Mouse (Mus musculus): ENCODE results near the gene Olfr1124. TPM values are rescaled to one million over a fixed set of nuclear protein-coding genes. Genes with fewer than 3 reads are reported as not detected.
"Not testable (repeated sequence)": the region's sequence is repeated elsewhere in the genome, so short reads cannot be mapped to it uniquely, and the experiment has no call there.

Olfr1124 gene
- not detected for total RNA-seq (2021)

DNA sequence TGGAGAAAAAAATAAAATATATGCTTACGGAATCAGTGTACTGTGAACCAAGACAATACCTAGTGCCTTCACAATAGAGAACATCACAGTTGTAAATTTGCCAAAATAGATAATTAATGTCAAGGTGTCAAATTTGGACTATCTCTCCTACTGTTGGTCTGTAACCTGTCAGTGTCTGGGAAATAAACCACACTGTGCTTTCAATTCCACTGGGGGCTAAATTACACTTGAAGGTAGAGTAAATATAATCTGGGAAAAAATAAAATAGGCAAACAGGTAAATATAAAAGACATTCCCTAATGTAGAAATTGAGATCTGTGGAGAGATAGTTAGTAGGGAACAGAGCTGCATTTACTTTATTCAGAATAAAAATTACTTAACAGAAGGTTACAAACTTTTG is at the start of gene Olfr1124:
Gene Olfr1124, plus strand, starts transcription at position 301 of the 400 bp plus-strand sequence.
- intact Hi-C loops (cut with DNase I), result no loop called here

DNA sequence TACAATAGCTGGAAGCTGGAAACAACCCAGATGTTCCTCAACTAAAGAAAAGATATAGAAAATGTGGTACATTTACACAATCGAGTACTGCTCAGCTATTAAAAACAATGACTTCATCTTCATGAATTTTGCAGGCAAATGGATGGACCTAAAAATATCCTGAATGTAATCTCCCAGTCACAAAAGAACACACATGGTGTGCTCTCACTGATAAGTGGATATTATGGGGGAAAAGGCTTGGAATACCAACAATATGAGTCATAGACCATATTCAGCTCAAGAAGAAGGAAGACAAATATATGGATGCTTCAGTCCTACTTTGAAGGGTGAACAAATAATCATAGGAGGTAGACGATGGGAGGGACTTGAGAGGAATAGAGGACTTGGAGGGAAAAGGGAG is 46.1 kb upstream of the Olfr1124 start:
- no peak for DNase-seq (ENCODE audit: low spot score in 2 of 2)
- intact Hi-C loops (cut with DNase I), result no loop called here

More for the DNA sequence above, at the start of gene Olfr1124:
- no peak for DNase-seq (ENCODE audit: low spot score in 2 of 2)

DNA sequence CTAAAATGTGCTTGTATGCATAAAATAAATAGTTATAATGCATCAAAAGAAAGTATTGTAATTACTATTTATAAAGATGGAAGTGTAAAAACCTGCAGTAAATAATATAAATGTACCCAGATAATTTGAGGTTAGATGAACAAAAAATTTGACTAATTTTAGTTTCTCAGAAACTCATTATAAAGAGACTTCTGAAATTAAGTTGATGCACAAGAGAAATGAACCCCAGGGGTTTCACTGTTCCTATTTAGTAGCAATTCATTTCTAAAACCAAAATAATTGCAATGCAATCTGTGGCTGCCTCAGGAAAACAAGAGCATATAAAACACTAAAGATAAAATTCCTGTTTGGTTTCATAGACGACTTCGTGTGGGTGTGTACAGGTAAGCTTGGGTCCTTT is 44.5 kb upstream of the Olfr1124 start, which contains the start of gene Olfr1122:
Gene Olfr1122, plus strand, starts transcription at position 301 of the 400 bp plus-strand sequence.
- intact Hi-C loops (cut with DNase I), result no loop called here
- no peak for DNase-seq (ENCODE audit: low spot score in 2 of 2)

DNA sequence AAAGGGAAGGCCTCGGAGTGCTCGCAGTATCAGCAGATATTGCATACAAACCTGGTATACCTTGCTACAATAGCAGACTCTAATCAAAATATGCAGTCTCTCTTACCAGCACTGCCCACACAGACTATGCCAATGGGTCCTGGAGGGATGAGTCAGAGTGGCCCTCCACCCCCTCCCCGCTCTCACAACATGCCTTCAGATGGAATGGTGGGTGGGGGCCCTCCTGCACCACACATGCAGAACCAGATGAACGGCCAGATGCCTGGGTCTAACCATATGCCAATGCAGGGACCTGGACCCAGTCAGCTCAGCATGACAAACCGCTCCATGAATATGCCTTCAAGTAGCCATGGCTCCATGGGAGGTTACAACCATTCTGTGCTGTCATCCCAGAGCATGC is 36.5 kb upstream of the Olfr1124 start:
- DNase-seq (ENCODE audit: low spot score in 2 of 2); intact Hi-C loops (cut with DNase I): not testable (repeated sequence)

DNA sequence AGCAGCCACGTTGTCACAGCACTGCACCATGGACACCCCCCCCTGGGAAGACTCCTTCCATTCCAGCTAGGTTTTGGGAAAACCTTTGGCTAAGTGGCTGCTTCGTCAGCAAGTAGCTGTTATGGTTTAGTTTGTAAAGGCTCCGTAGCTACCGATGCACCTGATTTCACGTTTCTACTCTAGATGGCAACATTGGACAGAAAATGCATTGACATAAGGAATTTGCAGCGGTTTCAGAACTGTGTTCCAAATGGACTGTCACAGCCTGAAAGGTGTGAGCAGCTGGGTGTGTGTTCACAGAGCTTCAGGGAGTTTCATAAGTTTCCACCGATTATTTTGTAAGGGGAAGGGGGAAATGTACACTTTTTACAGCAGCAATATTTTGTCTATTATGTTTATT is 35.4 kb upstream of the Olfr1124 start:
- intact Hi-C loops (cut with DNase I); DNase-seq (ENCODE audit: low spot score in 2 of 2): not testable (repeated sequence)

DNA sequence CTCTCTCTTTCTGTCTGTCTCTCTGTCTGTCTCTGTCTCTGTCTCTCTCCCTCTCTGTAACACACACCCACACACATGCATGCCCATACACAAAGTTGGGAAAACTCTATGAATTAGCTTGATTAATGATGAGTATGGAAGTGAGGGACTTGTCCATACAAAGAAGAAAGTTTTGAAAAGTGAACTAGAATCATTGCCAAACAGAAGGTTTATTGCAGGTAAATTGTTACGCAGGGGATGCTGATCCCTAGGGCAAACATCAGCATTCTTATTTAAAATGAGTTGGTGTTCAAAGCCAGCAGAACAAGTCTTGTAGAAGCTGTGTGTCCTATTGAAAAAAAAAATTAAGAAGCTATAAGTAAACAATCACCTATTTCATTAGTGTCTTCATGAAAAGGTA is 13.7 kb upstream of the Olfr1124 start, which contains the start of gene Olfr1123:
Gene Olfr1123, plus strand, starts transcription at position 301 of the 400 bp plus-strand sequence.
- intact Hi-C loops (cut with DNase I), result no loop called here
- DNase-seq (ENCODE audit: low spot score in 2 of 2), result no peak

DNA sequence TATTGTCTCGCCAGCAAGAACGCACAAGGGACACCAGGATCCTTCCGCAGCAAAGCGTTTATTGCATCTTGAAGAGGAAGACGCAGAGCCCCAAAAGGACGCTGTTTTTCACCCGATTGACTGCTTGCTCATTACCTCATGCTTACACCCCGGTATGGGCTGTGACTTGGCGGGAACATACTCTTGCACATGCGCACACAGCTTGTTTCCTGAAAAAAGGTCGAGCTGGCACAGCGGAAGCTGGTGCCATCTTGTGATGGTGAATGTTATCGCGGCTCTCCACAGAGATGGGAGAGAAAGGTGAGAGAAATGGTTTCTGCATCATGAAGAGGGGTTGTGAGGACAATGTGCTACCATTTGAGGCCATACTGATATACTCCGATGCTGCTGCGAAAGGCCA is 7.7 kb downstream of the Olfr1124 start:
- intact Hi-C loops (cut with DNase I), result no loop called here
- DNase-seq (ENCODE audit: low spot score in 2 of 2), result no peak

DNA sequence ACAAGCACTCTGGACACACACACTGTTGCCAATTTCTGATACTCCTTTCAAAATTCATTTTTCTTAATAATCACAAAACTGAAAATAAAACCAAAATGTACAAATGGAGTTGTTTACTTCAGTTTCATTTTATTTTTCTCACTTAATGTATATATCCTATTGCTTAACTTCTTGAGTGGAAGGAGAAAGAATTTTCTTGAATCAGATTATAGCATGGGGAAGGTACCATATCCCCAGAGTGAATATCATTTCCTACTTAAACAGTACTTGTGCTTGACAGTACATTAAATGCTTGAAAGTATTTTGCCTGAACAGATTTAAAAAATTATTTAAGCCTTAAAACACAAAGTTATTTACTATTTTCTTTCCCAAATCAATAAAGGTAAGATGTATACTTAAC is 23.6 kb downstream of the Olfr1124 start, which contains the start of gene Olfr1126:
Gene Olfr1126, plus strand, starts transcription at position 301 of the 400 bp plus-strand sequence.
- no peak for DNase-seq (ENCODE audit: low spot score in 2 of 2)
- intact Hi-C loops (cut with DNase I), result no loop called here

DNA sequence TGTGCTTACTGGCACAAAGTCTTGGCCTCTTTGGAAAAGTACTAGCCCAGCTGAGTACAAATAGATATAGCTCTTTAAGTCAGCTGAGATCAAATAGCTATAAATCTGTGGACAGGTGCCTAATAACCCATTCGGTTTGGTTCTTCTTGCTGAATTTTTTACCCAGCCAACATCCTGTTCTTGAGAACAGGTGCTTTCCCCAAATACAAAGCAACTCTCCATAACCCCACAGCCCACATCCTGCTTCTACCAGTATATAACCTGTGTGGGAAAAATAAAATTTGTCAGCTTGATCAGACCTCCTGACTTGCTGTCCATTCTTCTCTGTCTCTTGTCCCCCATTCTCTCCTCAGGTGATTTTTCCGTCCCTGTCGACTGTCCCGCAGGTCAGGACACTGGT is 31.7 kb downstream of the Olfr1124 start:
- intact Hi-C loops (cut with DNase I), result no loop called here

DNA sequence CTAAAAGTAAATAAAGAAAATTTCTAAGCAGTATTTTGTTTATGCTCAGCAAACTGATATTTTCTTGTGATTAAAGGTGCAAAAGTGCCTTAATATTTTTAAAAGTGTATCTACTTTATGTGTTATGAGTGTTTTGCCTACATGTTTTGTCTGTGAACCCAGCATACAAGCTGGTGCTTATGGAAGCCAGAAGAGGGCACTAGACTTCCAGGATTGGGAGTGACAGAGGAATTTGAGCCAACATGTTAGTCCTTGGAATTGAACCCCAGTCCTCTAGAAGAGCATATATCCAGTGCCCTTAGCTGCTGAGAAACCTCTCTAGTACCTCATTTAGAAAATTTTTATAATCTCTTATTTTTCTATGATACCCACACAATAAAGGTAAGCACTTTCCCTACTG is 50.1 kb downstream of the Olfr1124 start:
- intact Hi-C loops (cut with DNase I), result no loop called here
- DNase-seq (ENCODE audit: low spot score in 2 of 2), result no peak

More for the DNA sequence above, 31.7 kb downstream of the Olfr1124 start:
- DNase-seq (ENCODE audit: low spot score in 2 of 2), result no peak

DNA sequence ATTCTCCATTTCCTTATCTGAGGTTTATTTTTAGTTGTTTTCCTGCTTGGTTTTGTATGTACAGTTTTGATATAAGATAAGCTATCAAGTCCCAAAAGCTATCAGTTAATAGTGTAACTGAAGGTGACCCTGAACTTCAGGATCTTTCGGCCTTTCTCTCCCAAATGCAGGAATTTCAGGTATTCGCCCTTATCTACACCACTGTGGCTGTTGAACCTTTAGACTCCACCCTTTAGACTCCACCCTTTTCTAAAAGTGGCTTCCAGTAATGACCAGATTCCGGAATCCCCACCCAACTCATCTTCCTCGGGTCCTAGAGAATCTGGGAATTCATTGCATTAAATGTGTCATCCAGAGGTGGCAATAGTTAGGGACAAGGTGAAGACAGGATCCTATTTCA is 51.1 kb downstream of the Olfr1124 start:
- no peak for DNase-seq (ENCODE audit: low spot score in 2 of 2)
- intact Hi-C loops (cut with DNase I), result no loop called here

DNA sequence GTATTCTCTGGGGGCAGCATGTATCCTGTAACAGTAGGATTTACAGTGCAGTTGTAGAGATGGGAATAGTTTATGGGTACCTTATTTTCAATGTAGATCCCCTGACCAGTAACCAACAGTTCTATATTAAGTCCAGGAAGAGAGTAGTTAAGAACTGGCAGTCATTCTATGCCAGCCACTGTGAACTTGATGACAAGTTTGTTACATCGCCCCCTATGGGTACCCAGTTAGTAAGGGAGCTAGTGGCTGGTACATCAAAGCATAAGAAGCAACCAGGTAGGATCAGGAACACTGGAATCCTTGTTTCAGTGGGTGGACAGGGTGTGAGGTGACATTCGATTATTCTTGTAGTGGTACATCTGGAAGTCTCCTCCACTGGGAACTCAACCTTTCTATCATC is 52.2 kb downstream of the Olfr1124 start:
- intact Hi-C loops (cut with DNase I), result no loop called here

More for the DNA sequence above, 52.2 kb downstream of the Olfr1124 start:
- DNase-seq (ENCODE audit: low spot score in 2 of 2), result no peak

Other genes starting within 250 kb of the Olfr1124 start
- not detected for gene Olfr1112, start 242.5 kb upstream of the Olfr1124 start, total RNA-seq (2021)
- not detected for gene Olfr1113, start 221.3 kb upstream of the Olfr1124 start, total RNA-seq (2021)
- gene Olfr1115, start 182.3 kb upstream of the Olfr1124 start, total RNA-seq (2021), result not detected
- not detected for gene Olfr1116, start 162.7 kb upstream of the Olfr1124 start, total RNA-seq (2021)
- not detected for gene Olfr1118, start 122.7 kb upstream of the Olfr1124 start, total RNA-seq (2021)
- gene Olfr1120, start 75.5 kb upstream of the Olfr1124 start, total RNA-seq (2021), result not detected
- not detected for gene Olfr1121, start 60.4 kb upstream of the Olfr1124 start, total RNA-seq (2021)
- under 1 TPM in 1 of 2 experiments, not detected in 1; 0.18 TPM for gene Olfr1122, start 44.4 kb upstream of the Olfr1124 start, total RNA-seq (2021)
- not detected for gene Olfr1123, start 13.6 kb upstream of the Olfr1124 start, total RNA-seq (2021)
- gene Olfr1126, start 23.7 kb downstream of the Olfr1124 start, total RNA-seq (2021), result not detected
- gene Pramel7, start 66.8 kb downstream of the Olfr1124 start, total RNA-seq (2021), result not detected
- gene Pramel6, start 76.3 kb downstream of the Olfr1124 start, total RNA-seq (2021), result not detected
- not detected for gene Olfr153, start 101.5 kb downstream of the Olfr1124 start, total RNA-seq (2021)
- not detected for gene Olfr1128, start 115.3 kb downstream of the Olfr1124 start, total RNA-seq (2021)
- gene Olfr1129, start 143.6 kb downstream of the Olfr1124 start, total RNA-seq (2021), result not detected
- gene Olfr1130, start 175.9 kb downstream of the Olfr1124 start, total RNA-seq (2021), result not detected
- not detected for gene Olfr1131, start 196.8 kb downstream of the Olfr1124 start, total RNA-seq (2021)
- gene Olfr1132, start 207.3 kb downstream of the Olfr1124 start, total RNA-seq (2021), result not detected
- not detected for gene Olfr1133, start 217.1 kb downstream of the Olfr1124 start, total RNA-seq (2021)
- gene Olfr1134, start 228.2 kb downstream of the Olfr1124 start, total RNA-seq (2021), result not detected
- gene Olfr1135, start 243.4 kb downstream of the Olfr1124 start, total RNA-seq (2021), result not detected

All from left cerebral cortex, postnatal 36 days (tissue).